Mouse (Mus musculus): ENCODE results near the gene Cyct.

DNA sequence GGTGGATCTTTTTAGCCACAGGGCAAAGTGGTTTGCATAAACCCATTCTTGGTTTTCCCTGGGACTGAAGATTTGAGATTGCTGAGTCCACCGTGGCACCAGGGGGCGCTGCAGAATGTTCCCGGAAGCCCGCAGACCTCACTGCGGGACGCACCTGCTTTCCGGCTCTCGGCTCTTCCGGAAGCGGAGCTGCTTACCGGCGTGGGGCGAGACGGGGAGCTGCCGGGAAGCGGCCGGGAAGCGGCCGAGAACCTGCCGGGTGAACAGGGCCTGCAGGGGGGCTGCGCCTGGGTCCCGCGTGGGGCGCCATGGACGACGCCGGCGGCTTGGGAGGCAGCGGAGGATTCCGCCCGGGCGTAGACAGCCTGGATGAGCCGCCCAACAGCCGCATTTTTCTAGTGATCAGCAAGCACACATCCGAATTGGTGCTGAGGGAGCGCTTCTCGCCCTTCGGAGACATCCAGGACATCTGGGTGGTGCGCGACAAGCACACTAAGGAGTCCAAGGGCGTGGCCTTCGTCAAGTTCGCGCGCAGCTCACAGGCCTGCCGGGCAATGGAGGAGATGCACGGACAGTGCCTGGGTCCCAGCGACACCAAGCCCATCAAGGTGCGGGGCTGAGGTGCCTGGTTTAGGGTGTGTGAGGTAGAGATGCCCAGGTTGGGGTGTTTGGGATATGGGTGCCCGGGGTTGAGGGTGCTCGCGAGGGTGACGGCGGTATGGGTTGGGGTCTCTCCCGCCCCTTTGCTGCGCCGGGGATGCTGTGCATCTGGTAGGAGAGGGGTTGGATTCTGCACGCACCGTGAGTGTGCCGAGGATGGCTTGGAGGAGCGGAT, 9.8 kb upstream of the Cyct start, which contains the start of gene Rbm45:
- TF ChIP-seq CTCF (IDR thresholded peaks at IDR 0.05; ENCODE audit: extremely low read depth, insufficient read depth, low read length), result peak; percentile 75
- TF ChIP-seq POLR2A (IDR thresholded peaks at IDR 0.05; ENCODE audit: extremely low read depth, insufficient read depth, low read length), result 0 out of 2 replicates have a peak, but pooled peaks have one; percentile 29
